Mouse (Mus musculus) kidney, postnatal 14 days (tissue): ENCODE data around the gene Dscam.

Experiments used
- DNase-seq: peaks from one replicate; pipeline ENCODE4 v3.0.0; 2022; ENCODE audit warnings: mixed read lengths

Dscam gene

GRCm38 (mm10) chr16:97170513-97171081, at the start of gene Dscam:
Gene Dscam (minus strand): TSS chr16:97170752.
- no peak for DNase-seq

DNA sequence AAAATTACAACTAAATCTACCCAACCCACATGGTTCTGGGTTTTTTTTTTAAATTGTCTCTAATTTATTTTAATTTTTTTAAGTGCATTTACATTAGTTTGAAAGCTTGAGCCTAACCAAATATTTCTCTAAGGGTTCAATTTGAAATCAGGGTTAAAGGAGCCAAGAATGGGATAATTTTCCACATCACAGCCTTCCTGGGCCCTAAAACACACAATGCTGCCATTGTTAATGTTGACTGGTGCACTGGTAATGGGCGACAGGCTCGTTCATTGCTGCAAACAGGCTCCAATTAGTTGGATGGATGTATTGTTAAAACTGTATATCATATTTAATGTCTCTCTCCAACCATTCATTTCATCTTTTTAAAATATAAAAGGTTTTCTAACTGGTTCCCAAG, 48.8 kb upstream of the Dscam start:
- no peak for DNase-seq

DNA sequence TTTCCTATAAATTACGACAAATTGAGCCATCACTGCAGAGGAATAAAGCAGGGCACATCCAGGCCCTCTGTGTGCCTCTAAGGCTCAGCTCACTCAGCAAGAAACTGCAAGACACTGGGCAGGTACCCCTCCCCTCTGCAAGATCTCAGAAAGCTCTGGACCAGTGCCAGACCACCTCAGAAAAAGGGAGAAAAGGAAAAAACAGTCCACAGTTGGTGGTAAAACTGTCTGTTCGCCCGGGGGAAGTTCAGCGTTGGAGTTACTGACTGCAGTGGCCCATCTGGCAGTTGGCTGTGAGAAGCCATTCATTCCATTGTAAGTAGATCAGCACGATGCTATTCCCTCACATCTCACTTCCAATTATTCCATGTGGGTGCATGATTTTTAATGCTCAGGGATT, 39.4 kb upstream of the Dscam start:
- no peak for DNase-seq

GRCm38 (mm10) chr16:97208276-97208675, 37.7 kb upstream of the Dscam start:
- DNase-seq: no peak

- DNase-seq: no peak
These were observed 33.5 kb upstream of the Dscam start for GRCm38 (mm10) chr16:97204090-97204489.

GRCm38 (mm10) chr16:97203554-97203953, 33.0 kb upstream of the Dscam start:
- DNase-seq: no peak

GRCm38 (mm10) chr16:97194630-97195029, 24.1 kb upstream of the Dscam start:
- DNase-seq: no peak

GRCm38 (mm10) chr16:97194179-97194578, 23.6 kb upstream of the Dscam start:
- no peak for DNase-seq

DNA sequence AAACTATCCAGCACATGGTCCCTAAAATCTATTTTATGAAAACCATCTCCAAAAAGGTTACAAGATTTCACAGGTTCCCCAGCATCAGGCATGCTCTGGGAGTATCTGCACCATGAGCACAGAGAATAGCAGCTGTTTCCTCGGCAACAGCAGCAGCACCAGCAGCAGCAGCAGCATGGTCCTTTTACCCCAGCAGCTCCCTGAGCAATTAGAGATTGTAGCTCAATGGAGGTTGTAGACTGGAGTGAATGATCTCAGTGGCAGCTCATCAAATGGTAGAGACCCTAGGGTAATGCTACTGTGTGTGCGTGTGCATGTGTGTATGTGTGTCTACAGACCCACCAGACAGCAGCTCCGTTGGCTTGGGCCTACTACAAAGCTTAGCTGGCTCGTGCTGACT, 21.7 kb upstream of the Dscam start:
- DNase-seq: no peak

DNA sequence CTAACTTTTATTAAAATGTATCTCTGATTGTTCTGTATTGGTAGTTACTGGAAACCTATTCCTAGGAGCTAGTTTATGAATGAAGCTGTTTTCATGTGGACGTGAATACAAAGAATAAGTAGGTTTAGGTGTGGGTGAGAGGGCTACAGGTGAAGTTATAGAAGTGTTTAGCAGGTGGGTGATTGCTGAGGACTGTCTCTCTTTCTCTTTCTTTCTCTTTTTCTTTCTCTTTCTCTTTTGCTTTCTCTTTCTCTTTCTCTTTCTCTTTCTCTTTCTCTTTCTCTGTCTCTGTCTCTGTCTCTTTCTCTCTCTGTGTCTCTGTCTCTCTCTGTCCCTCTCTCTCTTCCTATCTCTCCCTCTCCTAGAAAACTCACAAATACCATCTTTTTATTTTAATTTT, 20.1 kb upstream of the Dscam start:
- no peak for DNase-seq

GRCm38 (mm10) chr16:97171500-97171899, 948 bp upstream of the Dscam start:
- DNase-seq: no peak

DNA sequence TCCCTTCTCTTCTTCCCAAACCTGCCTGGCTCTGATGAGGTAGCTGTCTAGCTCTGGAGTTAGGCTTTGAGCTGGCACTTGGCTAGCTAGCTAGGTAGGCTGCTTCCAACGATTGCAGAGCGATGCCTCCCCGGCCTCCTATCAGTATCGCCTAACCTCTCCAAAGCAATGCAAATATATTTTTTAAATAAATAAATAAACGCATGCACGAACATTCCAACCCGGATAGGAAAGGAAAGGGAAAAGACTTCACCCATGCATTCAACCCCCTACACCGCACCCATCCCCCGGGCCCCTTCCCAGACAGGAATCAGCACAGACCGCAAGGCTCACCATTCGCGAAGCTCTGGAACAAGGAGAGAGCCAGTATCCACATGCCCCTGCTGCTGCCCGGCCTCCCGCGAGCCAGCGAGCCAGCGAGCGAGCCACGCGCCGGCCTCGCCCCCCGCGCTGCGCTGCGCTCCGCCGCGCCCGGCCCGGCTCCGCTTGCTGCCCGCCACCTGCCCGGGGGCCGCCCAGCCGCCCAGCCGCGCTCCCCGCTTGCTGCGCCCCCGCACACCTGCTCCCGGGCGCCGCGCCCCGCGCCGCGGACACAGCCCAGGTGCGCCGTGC, 545 bp downstream of the Dscam start:
- no peak for DNase-seq

GRCm38 (mm10) chr16:97168614-97169013, 1.9 kb downstream of the Dscam start:
- no peak for DNase-seq

GRCm38 (mm10) chr16:97168030-97168429, 2.5 kb downstream of the Dscam start:
- DNase-seq: no peak

DNA sequence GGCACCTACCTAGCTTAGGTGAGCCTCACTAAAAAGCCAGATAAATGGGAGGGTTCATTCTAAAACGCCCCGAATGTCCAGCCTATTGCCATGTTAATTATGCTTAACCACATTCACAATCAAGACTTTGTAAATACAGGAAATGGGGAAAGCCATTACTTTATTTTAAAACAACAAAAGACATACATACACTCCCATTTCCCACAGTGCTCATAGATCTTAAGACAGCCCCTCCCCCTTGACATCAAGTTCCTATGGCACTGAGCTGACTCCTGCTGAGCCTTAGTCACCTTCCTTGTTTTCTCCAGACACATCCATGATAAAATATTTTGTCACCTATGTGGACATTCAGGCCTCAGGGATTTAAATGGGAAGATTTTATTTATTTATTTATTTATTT, 4.4 kb downstream of the Dscam start:
- DNase-seq: no peak

DNA sequence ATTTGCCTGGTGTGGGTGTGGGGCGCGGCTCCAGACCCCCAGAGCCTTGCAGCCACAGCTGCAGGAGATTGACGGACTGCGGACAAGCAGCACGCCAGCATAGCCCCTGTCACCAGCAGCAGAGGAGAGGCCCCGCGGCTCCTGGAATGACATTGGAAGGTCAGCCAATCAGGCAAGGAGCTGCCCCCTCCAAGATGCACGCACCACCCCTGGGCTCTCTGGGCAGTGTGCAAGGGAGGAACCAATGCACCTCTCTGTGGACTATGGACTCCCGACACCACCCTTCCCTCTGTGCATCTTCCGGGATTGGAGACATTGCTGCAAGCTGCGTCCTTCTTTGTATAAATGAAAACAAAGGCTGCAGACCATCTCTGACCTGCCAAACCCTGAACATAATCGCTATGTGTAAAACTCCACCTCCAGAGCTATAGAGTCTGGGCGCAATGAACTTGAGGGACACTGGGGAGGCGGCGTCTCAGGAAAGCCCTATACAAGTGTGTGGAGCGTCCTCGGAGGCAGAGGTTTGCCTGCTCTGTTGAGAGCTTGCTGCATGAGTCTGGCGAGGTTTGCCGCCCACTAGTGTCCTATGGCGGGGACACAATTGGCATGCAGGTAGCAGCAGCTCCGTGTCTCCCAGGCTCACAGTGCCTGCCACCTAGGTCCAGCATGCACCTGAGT, 5.0 kb downstream of the Dscam start:
- DNase-seq: peak; percentile 65

DNA sequence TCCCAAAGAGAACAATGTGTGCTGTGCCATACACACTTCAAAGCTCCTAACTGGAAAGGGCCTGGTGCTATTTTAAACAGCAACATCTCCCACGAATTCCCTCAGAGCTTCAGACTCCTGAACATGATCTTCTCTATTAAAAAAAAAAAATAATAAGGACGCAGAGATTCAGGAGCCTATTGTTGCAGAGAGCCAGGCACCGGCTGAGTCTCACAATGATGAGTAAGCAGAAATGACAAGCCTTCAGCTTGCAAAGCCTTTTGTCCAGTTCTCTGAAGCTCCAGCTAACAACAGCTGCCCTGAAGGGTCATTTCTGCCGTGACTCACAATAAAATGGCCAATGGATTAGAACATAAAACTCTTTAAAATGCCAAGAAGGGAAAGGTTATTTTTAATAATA, 12.3 kb downstream of the Dscam start:
- DNase-seq: no peak

DNA sequence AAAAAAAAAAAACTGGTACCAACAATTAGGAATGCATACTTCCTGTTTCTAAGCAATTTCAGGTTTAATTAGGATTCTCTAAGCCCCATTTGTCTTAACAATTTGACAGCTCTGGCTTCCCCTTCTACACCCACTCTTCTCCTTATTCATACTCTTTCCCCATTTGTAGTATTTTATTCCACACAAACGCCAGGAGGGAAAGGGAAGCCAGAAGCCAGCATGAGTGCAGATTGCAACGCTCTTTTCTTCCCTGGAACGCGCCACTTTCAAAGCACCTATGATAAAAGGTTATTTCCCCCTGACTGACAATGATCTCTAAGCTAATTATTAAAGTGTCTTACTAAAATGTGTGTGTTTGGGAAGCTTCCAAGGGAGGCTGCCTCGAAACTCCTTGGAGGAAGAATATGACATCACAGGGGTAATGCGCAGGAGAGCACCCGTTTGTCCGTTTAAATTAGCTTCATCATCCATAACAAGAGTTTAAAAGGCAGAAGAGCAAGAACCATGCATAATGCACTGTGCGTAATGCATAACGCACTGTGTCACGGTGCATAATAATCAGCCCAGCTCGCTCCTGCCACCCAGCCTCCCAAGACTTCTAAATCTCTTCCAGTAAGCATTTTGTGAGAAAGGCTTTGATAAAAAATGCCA, 25.9 kb downstream of the Dscam start:
- no peak for DNase-seq

- DNase-seq: no peak
These were observed 28.6 kb downstream of the Dscam start for GRCm38 (mm10) chr16:97141943-97142342.

GRCm38 (mm10) chr16:97135003-97135827, 35.3 kb downstream of the Dscam start:
- no peak for DNase-seq

- DNase-seq: no peak
These were observed 43.3 kb downstream of the Dscam start for GRCm38 (mm10) chr16:97127296-97127695.

- no peak for DNase-seq
These were observed 60.5 kb downstream of the Dscam start for GRCm38 (mm10) chr16:97110028-97110427.

DNA sequence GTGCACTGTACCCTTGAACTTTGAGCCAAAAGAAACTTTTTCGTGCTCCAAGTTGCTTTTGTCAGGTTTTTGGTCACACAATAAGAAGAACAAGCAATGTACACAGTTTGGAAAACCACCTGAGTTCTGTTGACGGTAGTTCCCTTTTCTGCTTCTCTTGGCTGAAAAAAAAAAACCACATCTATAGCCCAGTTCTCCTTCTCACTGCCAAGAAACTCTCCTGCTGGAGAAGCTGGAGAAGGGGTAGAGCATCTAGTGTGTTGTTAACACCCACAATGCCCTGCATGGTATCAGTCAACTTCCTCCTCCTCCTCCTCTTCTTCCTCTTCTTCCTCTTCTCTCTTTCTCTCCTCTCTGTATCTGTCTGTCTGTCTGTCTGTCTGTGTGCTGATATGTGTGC, 65.3 kb downstream of the Dscam start:
- no peak for DNase-seq
